Mouse (Mus musculus): Measurements from ENCODE around the gene Ldb3. TPM values are rescaled to one million over a fixed set of nuclear protein-coding genes. Genes with fewer than 3 reads are reported as not detected.

Gene Ldb3
- not detected in 2 replicates for polyA plus RNA-seq (2012; ENCODE audit: low replicate concordance)

DNA sequence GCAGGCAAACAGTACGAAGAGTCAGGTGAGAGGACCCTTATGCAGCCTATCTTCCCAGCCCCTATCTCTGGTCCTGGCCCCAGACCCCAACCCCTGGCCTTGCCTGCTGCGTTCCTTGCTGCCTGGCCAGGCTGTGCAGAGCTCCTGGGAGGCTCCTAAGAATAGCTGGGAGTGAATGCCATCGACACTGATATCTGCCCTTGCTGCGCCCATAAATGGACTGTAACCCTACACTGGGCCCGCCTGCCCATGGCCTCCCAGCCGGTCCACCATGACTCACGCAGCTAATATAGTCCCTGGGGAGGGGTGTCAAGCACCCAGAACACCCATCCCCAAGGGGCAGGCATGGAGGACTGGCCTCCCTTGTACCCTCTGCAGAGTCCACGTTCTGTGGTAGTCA, at the start of gene Ldb3:
Gene Ldb3 (minus strand): TSS at position 185 of the 400 bp plus-strand sequence.

DNA sequence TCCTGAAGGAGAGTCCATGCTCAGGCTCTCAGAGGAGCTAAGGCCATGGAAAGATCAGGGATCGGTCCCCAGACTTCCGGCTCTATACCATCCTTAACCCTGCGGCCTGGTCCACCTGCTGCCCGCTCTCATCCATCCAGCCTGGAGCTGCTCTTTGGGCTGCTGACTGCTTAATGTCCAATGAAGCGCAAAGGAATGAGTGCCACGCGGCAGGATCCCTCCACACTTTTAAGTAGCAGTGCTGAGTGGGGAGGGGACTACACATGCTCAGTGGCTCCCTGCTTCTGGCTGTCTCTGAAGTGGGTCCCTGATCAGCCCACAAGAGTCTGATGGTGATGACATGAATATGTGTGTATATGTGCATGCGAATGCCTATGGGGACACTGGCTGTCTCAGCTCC, 11.5 kb upstream of the Ldb3 start, which contains the start of gene Opn4:
Gene Opn4 (minus strand): TSS at position 202 of the 400 bp plus-strand sequence.

DNA sequence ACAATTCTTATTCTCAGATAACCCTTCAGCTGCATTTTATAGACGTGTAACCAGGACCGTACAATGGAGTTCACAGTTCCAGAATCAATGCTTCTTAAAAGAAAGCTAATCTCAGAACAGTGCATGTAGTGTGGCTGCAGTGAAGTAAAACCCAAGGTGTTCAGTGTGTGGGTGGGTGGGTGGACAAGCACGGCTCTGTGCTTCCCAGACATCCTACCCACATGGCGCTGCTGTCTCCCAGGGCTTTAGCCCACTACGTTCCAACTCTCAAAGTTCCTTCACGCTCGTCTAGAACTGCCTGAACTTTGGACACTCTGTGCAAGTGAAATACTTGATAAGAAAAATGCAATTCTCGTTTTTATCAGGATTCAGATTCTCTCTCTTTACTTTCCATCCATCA, 65.8 kb downstream of the Ldb3 start, which contains the start of gene 9230112D13Rik:
Gene 9230112D13Rik (minus strand): TSS at position 101 of the 400 bp plus-strand sequence.

DNA sequence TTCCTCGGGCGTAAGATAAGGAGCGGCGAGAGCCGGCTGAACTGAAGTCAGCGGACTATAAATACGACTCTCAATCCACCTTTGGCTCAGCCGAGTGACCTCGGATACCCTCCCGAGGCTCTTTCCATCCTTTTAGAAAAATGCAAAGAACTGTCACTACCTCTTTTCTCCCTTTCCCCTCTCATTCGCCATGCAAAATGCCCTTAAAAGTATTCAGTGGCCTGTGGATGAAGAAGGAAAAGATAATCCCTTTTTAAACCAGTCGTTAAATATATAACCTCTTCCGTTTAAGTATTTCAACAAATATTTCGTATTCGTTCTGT, 85.2 kb downstream of the Ldb3 start, which contains the start of gene Bmpr1a:
Gene Bmpr1a (minus strand): TSS at position 17 of the 323 bp plus-strand sequence.

Other genes with a start within 250 kb of the Ldb3 start
- gene Fam25c, start 233.2 kb downstream of the Ldb3 start, polyA plus RNA-seq (2012; ENCODE audit: low replicate concordance), result not detected in 2 replicates
- not detected in 2 replicates for gene Sncg, start 213.9 kb downstream of the Ldb3 start, polyA plus RNA-seq (2012; ENCODE audit: low replicate concordance)
- 0.60 and 1.2 TPM in 2 replicates for gene Mmrn2, start 213.2 kb downstream of the Ldb3 start, polyA plus RNA-seq (2012; ENCODE audit: low replicate concordance)
- gene Bmpr1a, start 85.3 kb downstream of the Ldb3 start, polyA plus RNA-seq (2012; ENCODE audit: low replicate concordance), result 0.13 TPM in 1 of 2 replicates, not detected in the other
- gene 9230112D13Rik, start 65.9 kb downstream of the Ldb3 start, polyA plus RNA-seq (2012; ENCODE audit: low replicate concordance), result not detected in 2 replicates
- gene Opn4, start 11.5 kb upstream of the Ldb3 start, polyA plus RNA-seq (2012; ENCODE audit: low replicate concordance), result not detected in 2 replicates
- 16.5 and 18.3 TPM in 2 replicates for gene Wapl, start 85.2 kb upstream of the Ldb3 start, polyA plus RNA-seq (2012; ENCODE audit: low replicate concordance)
- not detected in 2 replicates for gene Grid1, start 231.4 kb upstream of the Ldb3 start, polyA plus RNA-seq (2012; ENCODE audit: low replicate concordance)

Data from leukemia stem cell, adult 10-12 weeks (primary cell).